Mouse (Mus musculus) megakaryocyte, embryonic 14.5 days (primary cell): ENCODE measurements around the gene Pou6f2.

Source experiments
- FLI1 ChIP-seq: IDR thresholded peaks from 2 replicates; pipeline ENCODE4 v1.6.1; 2012; ENCODE audit warnings: low read length, inconsistent platforms, mixed read lengths
- GATA1 ChIP-seq: IDR thresholded peaks from 3 replicates; pipeline ENCODE4 v1.6.1; 2012; ENCODE audit warnings: mixed read lengths, low read length, inconsistent platforms, borderline replicate concordance

DNA sequence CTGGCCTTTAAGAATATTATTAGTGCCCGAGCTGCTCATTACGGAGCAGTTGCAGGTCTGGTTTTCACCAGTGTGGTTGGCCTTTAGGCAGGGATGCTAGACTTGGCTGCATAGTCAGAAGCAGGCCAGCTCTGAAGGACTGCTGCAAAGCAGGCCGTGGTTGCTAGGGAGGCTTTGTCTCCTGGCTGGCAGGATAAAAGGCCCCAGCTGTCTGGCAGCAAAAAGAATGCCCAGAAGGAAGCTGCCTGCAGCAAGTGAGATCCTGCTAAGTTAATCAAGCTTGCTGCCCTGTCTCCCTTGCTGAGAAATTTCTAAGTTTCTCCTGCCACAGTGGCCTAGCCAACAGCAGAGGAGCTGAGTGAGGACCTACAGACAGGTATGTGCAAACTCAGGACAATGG is 116.4 kb downstream of the Pou6f2 start:
- TF ChIP-seq GATA1 (no peak), FLI1 (no peak)
